Mouse (Mus musculus) bone marrow, adult 2 months (tissue): Measurements from ENCODE around the gene Krt79.

ENCODE experiments used
- CTCF ChIP-seq: fragments of 200-500 bp; IDR thresholded peaks from 2 replicates; pipeline ENCODE4 v1.5.1; 2011; ENCODE audit warnings: low read length, control low read depth; ENCODE audit not compliant: control insufficient read depth, insufficient read depth
- POLR2A ChIP-seq: fragments of 200-500 bp; IDR thresholded peaks from 2 replicates; pipeline ENCODE4 v1.6.1; 2011; ENCODE audit warnings: low read depth, mild to moderate bottlenecking, control low read depth, low read length, borderline replicate concordance; ENCODE audit not compliant: control insufficient read depth

DNA sequence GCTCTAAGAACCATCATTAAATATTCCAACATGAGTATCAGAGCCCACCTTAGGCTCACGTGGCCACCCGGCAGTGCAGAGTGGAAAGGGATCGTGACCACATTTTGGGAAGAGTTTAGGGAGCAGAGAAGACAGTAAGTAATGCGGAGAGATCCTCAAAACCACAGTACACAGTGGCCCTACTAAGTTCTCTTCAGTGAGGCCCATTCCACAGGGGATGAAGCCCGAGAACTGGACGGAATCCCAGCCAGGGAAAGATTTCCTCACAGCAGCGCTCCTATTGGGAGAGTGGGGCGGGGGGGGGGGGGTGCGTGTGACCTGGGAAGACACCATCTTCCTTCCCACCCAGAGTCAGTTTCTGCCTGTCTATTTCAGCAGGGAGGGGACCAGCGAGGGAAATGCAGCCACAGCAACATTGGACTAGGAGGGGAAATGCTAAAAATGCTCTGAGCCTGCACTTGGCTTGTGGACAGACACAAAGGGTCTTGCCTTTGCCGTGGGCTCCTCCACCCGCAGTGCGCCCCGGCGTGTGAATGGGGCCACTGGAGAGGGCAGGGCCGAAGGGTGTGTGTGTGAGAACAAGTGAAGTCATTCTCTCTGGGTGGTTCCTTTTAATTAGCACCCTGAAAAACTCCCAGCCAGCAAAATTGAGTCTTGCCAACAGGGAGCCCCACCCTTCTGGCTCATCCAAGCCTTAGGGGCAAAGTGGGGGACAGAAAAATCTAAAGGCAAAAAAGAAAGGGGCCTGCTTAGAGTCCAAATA, 34.1 kb upstream of the Krt79 start:
- TF ChIP-seq CTCF (no peak), POLR2A (no peak)
